Mouse (Mus musculus) CD4-positive helper T cell, adult 2 months (primary cell): ENCODE results near the gene Fastkd2.

ENCODE experiments used
- DNase-seq: peaks from one replicate; pipeline ENCODE4 v3.0.0-alpha.2; 2012; ENCODE audit warnings: low read depth, missing footprints, low spot score

The Fastkd2 gene

GRCm38 (mm10) chr1:63730240-63730771 is at the start of gene Fastkd2, which contains the start of gene Mdh1b:
Gene Fastkd2, plus strand, starts transcription at chr1:63730614.
Gene Mdh1b, minus strand, starts transcription at chr1:63730318.
- DNase-seq, result peak; percentile 94

- no peak for DNase-seq
Measured at GRCm38 (mm10) chr1:63686827-63687226, 43.6 kb upstream of the Fastkd2 start, which contains the start of gene Dytn. Gene Dytn, minus strand, starts transcription at chr1:63686927.

- no peak for DNase-seq
Measured at GRCm38 (mm10) chr1:63696861-63697260, 33.6 kb upstream of the Fastkd2 start.

GRCm38 (mm10) chr1:63705733-63706132 is 24.7 kb upstream of the Fastkd2 start:
- no peak for DNase-seq

GRCm38 (mm10) chr1:63708876-63709275 is 21.5 kb upstream of the Fastkd2 start:
- DNase-seq, result no peak

DNA sequence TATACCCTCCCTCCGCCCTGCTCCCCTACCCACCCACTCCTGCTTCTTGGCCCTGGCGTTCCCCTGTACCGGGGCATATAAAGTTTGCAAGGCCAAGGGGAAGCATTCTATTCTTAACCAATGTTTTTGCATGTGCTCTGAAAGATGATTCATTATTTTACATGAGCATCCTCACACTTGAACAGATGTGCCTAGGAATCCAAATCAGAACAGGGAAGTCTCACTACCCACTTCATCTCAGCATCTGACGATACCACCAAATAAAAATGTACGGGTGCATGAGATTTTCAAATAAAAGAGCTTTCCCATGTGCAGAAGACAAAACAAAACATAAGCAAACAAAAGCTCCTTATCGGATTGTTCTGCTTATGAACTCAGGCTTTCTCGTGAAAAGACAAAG is 10.3 kb upstream of the Fastkd2 start:
- no peak for DNase-seq

- no peak for DNase-seq
Measured at GRCm38 (mm10) chr1:63729796-63730195, 618 bp upstream of the Fastkd2 start.

DNA sequence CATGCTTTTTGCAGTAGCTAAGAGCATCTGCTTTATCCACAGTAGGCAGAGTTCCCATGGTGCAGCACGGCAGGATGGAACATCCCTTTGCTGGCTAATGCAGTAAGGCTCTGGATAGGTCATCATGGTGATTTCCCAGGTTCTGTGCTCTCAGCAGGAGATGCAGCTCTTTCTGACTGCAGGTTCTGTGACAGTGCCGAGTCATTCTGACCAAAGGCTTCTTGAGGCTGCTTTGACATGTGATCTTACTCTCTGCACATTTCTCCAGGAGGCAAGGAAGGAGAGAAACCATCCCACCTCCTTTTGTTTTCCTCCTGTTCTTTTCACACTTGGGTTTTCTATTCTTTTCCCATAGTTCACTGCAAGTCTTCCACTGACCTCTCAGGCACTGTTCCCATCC is 25.6 kb downstream of the Fastkd2 start:
- DNase-seq, result no peak

GRCm38 (mm10) chr1:63763212-63763694 is 32.8 kb downstream of the Fastkd2 start:
- peak; percentile 11 for DNase-seq

DNA sequence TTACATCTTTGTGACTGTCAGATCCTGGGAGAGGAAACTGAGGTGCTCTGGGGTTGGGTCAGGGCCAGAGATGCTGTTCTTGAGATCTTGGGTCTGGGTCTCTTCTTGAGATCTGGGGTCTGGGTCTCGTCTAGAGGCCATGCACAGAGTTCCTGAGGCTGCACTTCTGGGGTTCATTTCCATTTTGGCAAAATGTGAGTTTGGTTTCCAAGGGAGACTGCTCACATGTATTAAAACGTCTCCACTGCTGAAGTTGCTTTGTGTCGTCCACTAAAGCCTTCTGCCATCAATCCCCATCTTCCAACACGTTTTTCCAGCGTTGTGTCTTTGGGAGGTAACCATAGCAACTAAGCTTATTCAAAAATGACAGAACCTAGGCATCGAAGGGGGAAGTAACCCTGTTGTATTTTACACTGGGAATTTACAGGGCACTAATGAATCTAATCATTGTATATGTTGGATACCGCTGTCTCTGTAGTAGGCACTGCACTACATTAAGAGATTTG is 33.5 kb downstream of the Fastkd2 start:
- DNase-seq, result no peak

GRCm38 (mm10) chr1:63764395-63764794 is 34.0 kb downstream of the Fastkd2 start:
- no peak for DNase-seq

- no peak for DNase-seq
Measured at GRCm38 (mm10) chr1:63768112-63768511, 37.7 kb downstream of the Fastkd2 start.

DNA sequence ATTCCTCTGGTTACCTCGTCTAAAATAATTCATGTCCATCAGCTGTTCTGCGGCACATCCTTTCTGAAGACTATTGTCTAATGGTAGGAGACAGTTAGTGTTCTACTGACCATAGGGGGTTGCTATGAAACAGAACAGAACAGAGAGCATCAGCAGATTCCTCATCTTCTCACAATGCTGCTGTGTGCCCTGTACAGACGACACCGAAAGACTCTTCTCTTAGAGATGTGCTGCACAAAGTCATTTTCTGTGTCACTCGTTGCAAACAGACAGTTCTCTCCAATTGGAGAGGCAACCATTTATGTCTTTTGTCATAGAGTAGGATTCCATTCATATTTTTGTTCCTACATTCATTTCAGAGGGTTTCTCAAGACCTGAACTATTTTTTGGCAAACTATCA is 38.8 kb downstream of the Fastkd2 start, which contains the start of gene 4933402D24Rik:
Gene 4933402D24Rik (minus strand): TSS at position 101 of the 400 bp plus-strand sequence.
- DNase-seq, result no peak

GRCm38 (mm10) chr1:63770309-63770708 is 39.9 kb downstream of the Fastkd2 start:
- DNase-seq, result no peak

DNA sequence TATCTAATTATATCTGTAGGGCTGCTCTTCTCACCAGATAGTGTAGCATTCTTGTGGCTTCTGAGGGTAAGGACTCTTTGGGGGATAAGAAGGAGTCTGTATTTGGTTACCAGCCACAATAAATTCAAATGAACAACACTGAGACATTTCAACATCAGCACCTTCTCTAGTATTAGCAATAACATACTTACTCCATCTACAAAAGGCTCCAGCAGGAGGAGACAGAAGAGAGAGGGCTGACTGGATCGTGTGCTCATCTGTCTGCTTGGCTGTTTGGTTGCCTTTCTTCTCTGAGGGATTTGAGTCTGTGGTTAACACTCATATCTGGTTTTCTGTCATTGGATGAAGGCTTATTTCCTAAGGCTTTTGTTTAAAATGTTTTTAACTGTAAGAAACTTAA is 46.0 kb downstream of the Fastkd2 start:
- no peak for DNase-seq

DNA sequence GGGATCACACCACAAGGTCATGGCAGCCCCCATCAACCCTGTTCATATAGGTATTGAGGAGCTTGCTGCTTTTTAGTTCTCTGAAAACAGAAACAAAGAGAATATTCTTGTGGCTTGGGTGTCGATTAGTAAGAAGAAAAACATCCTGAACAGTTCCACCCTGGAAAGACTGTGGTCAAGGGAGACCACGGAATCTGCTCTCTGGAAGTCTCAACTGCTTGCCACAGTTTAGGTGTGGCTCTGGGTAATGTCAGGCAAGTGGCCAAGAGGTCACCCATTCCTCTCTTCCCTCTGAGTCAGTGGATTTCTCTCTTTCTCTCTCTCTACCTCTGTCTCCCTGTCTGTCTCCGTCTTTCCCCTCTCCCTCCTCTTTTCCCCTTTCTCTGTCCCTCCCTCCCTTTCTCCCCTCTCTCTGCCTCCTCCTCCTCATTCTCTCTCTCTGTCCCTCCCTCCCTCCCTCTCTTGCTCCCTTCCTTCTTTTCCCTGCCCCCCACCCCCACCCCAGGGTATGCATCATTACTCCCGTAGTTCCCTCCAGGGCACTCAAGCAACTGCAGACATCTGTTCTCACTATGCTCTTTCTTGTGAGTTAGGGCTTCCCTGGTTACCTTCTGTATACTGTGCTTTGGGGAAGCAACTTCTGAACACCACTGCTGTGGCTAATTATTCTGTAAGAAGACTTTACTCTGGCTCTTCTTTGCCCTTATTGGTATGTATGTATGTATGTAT is 46.7 kb downstream of the Fastkd2 start:
- no peak for DNase-seq

DNA sequence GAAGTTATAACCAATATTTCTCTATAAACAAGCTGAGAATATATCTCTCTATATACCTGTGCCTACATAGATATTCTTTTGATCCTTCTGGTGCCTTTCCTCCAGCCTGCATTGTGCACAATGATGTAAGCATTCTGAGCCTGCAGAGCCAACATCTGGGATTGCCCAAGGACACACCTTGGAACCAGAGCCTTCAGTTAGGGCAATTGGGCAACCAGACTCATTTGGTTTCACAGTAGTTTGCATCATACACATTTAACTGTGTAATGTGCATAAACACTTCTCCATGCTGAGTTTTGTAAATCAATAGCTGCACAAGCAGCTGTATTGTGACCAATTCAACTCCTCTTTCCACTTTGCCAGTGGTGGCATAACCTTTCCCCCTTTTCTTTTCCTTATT is 63.9 kb downstream of the Fastkd2 start:
- DNase-seq, result no peak
